Mouse (Mus musculus) layer of hippocampus, postnatal 10 days (tissue): ENCODE results near the gene Dpf2. TPM values are rescaled to one million over a fixed set of nuclear protein-coding genes. Genes with fewer than 3 reads are reported as not detected.
"Not testable (repeated sequence)": the region's sequence is repeated elsewhere in the genome, so short reads cannot be mapped to it uniquely, and the experiment has no call there.

Experiments
- DNase-seq, 2 experiments: peaks; one replicate each; pipeline ENCODE4 v3.0.0; 2021; ENCODE audit warnings: low spot score in 2 of 2
- total RNA-seq, 2 experiments: library from RNA; stranded (reverse); gene quantifications; 2 replicates each; pipeline ENCODE4 v1.2.3; 2021

Dpf2 gene
- total RNA-seq, 2 experiments from 2014 or later = 76.0 to 79.9 TPM

GRCm38 (mm10) chr19:5894002-5894678 is 18.7 kb downstream of the Dpf2 start, which contains the start of gene Tigd3:
Gene Tigd3, minus strand, starts transcription at chr19:5894149.
- DNase-seq = peak; percentile 97 to 98

DNA sequence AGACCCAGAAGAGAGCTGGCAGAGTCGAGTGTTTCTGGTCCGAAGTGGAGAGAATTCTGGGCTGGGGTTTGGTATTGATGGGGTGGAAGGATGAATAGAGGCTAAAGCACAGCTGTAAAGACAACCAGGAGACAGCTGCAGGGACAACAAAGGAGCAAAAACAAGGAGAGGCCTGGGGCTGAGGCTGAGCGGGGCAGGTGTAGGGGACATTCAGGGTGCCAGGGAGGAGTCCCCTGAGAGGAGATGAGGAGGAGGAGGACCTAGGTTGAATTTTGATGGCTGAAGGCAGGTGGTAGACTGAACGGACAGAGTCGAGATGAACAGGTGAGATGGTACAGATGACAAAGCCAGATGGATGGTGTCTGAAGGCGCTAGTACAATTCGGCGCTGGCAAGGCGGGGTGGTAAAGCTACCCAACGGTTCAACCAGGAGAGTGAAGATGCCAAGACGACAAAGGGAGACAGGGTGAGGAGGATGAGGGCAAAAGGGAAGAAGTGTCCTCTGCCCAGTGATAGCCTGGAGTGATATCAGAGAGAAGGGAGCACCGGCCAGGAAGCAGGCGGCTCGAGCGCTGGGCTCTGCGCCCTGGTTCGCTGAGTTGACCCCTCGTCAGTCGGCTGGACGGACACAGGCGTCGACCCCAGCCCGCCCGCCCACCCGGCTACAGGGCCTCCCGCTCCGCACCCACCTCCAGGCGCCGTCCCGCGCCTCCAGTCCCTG is 19.4 kb downstream of the Dpf2 start:
- DNase-seq = no peak

DNA sequence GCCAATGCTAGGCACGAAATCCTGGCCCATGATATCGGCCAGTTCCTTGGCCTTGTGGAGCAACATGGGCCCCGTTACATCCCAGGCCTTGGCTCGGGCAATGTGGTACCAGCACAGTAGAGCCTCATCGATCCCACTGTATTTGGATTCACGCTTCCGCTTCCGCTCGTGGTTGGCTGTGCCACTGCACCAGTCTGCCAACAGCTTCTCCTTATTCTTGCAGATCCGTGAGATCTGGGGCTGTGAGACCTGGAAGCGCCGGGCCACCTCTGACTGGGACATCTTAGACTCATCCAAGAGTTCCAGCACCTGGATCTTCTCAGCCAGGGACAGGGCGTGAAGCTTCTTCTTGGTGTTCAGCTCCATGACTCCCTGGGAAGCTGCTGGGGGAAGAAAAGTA is 20.1 kb downstream of the Dpf2 start:
- no peak for DNase-seq

GRCm38 (mm10) chr19:5892262-5892661 is 20.5 kb downstream of the Dpf2 start:
- no peak for DNase-seq

DNA sequence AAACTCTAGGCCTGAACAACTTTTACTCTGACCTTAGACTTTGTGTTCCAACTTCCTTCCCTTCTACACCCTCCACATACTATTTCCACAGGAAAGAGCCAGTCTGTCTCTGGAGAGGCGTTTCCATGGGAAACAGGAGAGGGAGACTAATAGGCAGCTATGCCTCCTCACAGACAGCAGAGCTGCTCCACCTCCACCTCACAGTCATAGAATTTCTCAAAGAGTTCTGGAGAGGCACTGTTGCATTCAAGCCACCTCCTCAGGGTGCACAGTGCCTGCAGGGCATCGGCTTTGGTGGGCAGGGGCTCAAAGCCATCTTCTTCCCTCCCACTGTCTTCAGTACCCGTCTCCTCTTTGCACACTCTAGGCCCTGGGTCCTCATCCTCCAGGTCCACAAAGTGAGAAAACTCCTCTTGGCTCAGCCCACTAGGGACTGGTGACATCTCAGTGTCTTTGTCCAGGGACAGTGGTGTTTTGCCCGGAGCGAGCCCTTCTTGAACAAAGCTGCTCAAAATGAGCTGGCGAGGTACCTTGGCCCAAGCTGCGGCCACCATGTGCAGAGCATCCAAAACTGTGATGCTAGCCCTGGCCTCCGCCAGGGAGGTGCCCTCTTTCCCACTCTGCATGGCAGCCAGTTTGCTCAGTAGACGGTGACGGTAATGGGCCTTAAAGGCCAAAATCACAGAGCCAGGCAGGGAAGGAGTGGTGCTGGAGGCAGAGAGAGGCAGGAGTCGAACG is 21.1 kb downstream of the Dpf2 start:
- DNase-seq = no peak

DNA sequence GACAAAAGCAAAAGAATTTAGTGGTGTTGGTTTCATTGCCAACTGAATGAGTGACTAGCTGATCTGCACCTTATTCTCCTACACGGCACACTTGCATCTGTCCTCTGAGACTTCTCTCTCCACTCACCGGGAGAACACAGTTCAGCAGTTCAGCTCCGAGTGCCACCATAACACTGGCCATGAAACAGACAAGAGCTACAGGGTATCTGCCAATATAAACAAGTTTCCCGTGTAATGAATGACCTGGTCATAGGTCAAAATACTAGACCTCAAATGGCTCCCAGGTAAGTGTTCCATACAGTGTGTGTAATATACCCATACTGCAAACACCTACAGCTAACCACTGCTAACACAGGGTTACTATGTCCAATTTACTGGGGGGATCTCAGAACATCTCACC is 23.6 kb downstream of the Dpf2 start:
- no peak for DNase-seq

DNA sequence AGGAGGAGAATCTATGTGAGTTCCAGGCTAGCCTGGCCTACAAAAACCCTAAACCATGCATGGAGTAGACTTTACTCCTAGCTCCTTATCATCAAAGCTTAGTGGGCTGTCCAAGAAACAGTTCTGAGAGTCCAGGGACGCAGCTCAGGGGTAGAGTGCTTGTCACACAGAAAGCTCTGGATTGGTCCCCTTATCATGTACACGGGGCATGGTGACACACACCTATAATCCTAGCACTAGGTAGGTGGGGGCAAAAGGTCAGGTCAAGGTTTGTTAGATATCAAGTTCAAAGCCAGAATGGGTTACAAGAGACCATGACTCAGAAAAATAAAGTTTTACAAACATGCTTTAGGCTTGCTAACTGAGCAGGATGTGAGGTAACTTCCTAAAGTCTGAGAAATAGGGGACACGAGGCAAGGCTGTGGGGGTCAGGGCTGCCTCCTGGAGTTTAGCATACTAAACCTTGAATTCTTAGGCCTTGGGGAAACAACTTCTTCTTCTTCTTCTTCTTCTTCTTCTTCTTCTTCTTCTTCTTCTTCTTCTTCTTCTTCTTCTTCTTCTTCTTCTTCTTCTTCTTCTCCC is 25.5 kb downstream of the Dpf2 start:
- no peak for DNase-seq

- DNase-seq = no peak
Observed at GRCm38 (mm10) chr19:5885838-5886237, 27.0 kb downstream of the Dpf2 start.

DNA sequence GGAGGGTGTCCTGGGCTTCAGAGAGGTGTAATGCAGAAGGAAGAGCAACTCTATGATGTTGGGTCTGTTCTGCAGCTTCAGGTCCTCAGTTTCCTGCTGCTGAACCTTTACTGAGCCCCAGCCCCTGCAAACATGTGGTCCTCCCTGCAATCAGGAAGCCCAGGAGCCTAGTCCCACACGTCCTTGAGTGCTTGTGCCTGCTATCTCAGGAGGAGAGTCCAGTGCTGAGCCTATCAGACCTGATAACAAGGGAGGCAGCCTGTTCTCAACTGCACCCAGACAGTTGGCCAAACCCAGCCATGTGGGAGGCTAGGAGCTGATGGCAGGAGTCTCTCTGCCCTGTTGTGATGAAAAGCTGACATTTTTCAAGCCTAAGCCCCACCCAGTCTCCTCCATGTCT is 28.9 kb downstream of the Dpf2 start:
- DNase-seq = no peak

DNA sequence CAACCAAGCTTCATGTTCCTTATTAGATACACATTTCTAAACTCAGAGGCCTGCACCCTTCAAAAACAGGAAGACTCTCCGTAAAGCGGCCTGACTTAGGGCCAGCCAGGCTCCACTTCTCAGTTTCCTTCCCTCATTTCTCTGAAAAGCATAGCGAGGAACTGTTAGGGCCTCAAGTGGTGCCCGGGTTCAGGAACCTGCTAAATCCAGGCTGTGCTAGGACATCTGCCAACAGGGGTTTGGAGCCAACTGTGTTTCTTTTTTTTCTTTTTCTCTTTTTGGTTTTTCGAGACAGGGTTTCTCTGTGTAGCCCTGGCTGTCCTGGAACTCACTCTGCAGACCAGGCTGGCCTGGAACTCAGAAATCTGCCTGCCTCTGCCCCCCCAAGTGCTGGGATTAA is 30.7 kb downstream of the Dpf2 start:
- not testable (repeated sequence) for DNase-seq

DNA sequence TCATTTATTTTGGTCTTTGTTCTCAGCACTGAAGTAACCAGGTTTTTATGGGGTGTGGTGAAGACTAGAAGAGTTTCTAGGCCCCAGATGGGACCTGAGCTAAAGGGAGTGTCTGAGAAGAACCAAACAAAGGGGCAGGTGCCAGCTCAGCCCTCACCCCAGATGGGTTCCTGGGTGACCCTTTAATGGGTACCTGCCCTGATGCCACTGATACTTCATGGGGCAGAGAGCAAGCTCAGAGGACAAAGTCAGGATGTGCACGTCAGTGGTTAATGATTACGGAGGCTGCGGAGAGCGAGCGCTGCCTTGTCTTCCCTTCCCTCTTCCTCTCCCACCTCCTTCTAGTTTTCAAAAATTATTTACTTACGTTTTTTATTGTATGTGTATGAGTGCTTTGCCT is 31.7 kb downstream of the Dpf2 start:
- DNase-seq = no peak

- no peak for DNase-seq
Observed at GRCm38 (mm10) chr19:5879735-5880134, 33.1 kb downstream of the Dpf2 start.

GRCm38 (mm10) chr19:5878916-5879315 is 33.9 kb downstream of the Dpf2 start:
- no peak for DNase-seq

DNA sequence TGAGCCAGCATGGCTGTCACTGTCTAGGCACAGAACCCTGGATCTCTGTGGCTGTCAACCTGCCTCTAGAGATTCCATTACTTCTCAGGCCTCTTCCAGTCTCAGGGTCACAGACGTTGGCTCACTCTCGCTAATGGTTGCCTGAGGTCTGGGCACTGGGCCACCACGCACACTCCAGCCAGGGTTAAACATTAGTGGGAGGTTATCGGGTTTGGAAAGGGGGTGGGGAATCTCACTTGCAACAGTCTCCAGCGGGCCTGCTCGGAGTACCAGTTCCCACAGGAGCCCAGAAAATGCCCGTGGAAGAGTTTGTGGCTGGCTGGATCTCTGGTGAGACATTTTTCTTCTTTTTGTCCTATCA is 34.5 kb downstream of the Dpf2 start:
- no peak for DNase-seq

GRCm38 (mm10) chr19:5877618-5878361 is 35.0 kb downstream of the Dpf2 start, which contains the start of gene Slc25a45:
Gene Slc25a45, plus strand, starts transcription at chr19:5877808.
- peak; percentile 73 to 80 for DNase-seq

DNA sequence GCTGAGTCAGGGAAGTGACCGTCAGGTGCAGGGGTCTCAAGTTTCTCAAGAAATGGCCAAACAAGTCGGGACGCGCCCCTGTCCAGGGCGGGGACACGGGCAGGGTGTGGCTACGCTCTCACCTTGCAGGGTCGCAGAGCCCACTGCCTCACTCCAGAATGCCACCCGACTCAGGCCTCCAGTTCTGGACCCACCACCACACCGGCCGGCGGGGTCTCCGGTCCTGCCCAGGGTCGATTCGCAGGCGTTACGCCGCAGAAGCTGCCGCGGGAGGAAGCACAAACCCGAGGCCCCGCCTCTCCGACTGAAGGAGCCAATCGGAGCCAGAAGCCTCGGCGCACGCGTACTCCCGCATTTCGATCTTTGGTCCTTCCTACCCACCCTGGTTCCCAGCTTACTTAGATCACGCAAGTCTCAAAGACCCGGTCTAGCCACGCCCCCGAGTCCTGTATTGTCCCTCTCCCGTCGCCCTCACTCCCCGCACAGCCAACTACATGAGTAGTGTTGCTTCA is 37.8 kb downstream of the Dpf2 start, which contains the start of gene Frmd8:
TSS of gene Frmd8 (minus strand) at position 306 of the 512 bp plus-strand sequence.
- DNase-seq = peak; percentile 88 to 93

GRCm38 (mm10) chr19:5874391-5874968 is 38.3 kb downstream of the Dpf2 start:
- DNase-seq = no peak

- no peak for DNase-seq
Observed at GRCm38 (mm10) chr19:5872931-5873556, 39.8 kb downstream of the Dpf2 start.

DNA sequence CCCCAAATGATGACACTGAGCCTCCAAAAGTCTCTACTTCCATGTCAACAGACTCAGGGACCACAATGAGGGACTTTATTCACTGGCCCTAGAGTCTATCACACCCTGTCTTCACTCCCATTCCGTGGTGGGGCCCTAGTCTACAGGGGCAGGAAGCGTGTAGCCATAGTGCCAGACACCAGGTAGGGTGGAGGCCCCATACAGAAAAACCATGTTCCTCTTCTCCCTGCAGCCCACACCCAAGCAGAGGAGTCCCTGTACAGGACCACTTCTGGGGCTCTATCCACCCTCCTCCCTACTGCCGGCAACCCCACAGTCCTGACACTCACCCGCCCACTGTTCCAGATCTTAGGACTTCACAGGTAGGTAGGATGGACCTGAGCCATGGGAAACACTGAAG is 40.3 kb downstream of the Dpf2 start:
- DNase-seq = no peak

DNA sequence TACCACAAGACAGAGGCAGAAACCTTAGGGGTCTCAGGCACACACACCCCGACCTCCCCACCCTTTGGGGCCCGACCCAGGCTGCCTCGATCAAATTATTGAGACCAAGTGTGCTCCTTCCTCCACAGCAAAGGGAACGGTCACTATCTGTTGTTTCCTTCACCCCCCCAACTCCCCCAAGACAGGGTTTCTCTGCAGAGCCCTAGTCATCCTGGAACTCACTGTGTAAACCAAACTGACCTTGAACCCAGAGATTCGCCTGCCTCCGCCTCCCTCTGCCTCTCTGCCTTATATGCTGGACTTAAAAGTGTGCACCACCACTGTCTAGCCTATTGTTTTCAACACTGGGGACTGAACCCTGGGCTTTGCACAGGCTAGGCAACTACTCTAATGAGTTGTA is 41.1 kb downstream of the Dpf2 start:
- no peak for DNase-seq
